Mouse (Mus musculus) embryonic fibroblast, embryonic 13.5 days (primary cell): ENCODE data around the gene Cga. TPM values are rescaled to one million over a fixed set of nuclear protein-coding genes. Genes with fewer than 3 reads are reported as not detected.
A peak's percentile ranks its signal among the peaks of the same experiment; 100 is the strongest.
"Not testable (repeated sequence)": the region's sequence is repeated elsewhere in the genome, so short reads cannot be mapped to it uniquely, and the experiment has no call there.

Experiments used
- H3K27ac ChIP-seq: 2 replicates; pipeline ENCODE4 v1.5.1; 2012; ENCODE audit warnings: low read length, control low read depth, inconsistent platforms; ENCODE audit not compliant: insufficient read depth
- H3K4me1 ChIP-seq: 2 replicates; pipeline ENCODE4 v1.6.1; 2011; ENCODE audit warnings: low read length; ENCODE audit not compliant: control insufficient read depth, insufficient read depth
- H3K4me3 ChIP-seq: 2 replicates; pipeline ENCODE4 v1.5.1; 2011; ENCODE audit warnings: mild to moderate bottlenecking, control low read depth, low read length; ENCODE audit not compliant: insufficient read depth
- CTCF ChIP-seq: IDR thresholded peaks from 2 replicates; pipeline ENCODE4 v1.5.1; 2011; ENCODE audit warnings: mild to moderate bottlenecking, control low read depth, low read length, moderate library complexity, borderline replicate concordance; ENCODE audit not compliant: insufficient read depth
- POLR2A ChIP-seq: IDR thresholded peaks from 2 replicates; pipeline ENCODE4 v1.6.1; 2011; ENCODE audit warnings: low read depth, mild to moderate bottlenecking, control low read depth, low read length, moderate library complexity
- polyA plus RNA-seq: library from polyadenylated mRNA; stranded (reverse); fragments of >200 nt; gene quantifications from 2 replicates; pipeline ENCODE4 v1.2.4, GENCODE M21; 2011; ENCODE audit warnings: low read depth; ENCODE audit not compliant: missing spikeins, insufficient read length

Gene Cga
- polyA plus RNA-seq, 1 experiment: not detected

DNA sequence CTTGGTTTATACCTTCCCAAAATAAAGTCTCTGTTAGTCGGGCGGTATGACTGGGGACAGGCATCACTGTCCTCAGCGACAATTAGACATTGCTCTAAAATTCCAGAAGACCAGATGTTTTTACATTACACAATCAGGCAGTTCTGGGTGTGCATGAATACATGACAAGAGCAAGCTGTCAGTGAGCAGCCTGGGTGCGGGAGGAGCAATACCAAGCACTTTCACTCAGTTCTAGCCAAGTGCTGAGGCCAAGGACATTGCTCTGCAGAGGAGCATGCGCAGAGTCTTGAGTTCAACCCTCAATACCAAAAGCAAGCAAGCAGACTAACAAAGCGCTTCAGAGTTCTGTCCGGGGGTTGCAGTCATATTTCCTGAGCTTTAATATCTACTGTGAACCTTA lies 14.5 kb downstream of the Cga start:
- Histone ChIP-seq H3K4me3 (no peak overlapping the region), H3K27ac (no peak overlapping the region), H3K4me1 (no peaks in the 10 kb centered on the region)
- TF ChIP-seq CTCF (no peak), POLR2A (no peak)

DNA sequence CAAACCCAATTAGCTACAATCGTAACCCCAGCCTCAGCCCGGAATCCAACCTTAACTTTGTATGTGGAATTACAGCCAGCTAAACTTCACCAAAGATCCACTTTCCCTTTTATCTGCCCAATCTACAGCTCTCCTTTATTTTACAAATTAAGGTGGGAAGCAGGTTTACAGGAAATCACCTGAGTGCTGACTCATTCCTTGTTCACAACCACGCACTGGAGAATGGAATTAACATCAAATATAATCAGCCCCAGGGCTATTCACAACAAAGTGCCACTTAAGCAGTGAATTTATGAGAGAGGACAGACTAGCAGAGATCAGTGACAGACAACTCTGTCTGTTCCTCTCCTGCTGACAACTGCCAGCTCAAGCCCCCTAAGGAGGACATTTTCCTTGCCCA lies 17.8 kb downstream of the Cga start:
- Histone ChIP-seq H3K4me3 (no peak overlapping the region), H3K4me1 (no peaks in the 10 kb centered on the region), H3K27ac (no peak overlapping the region)
- no peak for TF ChIP-seq POLR2A
- no peak for TF ChIP-seq CTCF

DNA sequence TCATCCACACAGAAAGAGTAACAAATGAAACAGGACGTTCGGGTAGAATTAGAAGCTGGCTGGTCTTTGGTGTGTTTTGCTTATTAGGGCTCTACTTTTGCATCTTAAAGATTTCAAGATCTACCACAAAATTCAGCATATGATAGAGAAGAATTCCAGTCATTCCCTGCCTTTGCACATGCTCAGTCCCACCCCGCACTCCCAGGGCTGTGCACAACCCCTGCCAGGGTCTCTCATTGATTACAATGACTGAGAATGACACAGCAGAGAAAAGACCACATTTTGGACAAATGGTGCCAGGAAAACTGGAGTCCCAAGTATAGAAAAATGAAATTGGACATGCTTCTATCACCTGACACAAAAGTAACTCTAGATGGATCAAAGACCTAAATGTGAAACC lies 18.6 kb downstream of the Cga start:
- H3K4me1 ChIP-seq: no peaks in the 10 kb centered on the region
- H3K27ac ChIP-seq: no peak overlapping the region
- H3K4me3 ChIP-seq: no peak overlapping the region
- no peak for TF ChIP-seq POLR2A
- no peak for TF ChIP-seq CTCF

DNA sequence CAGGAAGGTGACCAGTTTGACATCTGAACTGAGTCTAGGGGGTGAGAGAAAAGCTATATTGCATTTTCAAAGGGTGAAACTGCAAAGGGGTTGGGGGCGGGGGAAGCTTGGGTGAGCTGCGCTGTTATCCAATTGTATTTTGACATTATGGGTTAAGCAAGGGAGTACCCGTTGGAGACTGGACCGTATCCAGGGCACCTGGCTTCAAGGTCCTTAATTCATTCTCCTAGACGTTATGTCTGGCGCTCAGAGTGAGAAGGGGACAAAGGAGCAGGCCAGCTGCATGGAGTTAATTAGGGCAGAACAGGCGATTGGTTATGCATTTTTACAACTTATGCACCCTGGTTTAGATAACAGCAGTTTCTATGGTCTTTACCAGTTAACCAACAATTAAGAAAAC lies 23.8 kb downstream of the Cga start:
- Histone ChIP-seq H3K27ac (no peak overlapping the region), H3K4me1 (no peaks in the 10 kb centered on the region), H3K4me3 (no peak overlapping the region)
- TF ChIP-seq POLR2A (no peak), CTCF (no peak)

DNA sequence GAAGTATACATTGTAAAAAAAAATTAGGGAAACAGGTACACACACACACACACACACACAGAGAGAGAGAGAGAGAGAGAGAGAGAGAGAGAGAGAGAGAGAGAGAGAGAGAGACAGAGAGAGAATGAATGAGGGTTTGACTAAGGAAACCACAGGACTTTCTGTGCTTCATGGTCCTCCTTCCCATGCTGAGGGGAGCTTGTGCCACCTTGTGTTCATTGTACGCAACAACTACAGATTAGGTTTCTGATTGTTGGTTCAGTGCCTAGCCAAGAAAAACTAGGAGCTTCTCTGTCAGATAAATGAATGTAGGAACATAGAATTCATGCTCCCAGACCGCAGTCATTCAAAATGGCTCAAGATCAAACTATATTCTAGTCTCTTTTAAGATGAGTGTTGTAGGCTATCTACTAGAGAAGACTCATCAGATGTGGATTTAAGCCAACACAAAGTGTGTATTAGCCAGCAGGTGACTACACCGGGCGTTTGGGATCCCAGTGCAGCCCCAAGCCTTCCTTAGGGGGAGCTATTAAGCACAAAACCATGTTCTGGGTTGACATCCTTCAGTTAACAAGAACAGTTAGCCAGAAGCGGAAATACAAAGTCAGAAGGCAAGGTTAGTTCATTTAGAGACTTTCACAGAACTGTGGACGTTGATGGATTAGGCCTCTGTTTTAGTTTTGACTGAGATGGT lies 28.7 kb downstream of the Cga start:
- TF ChIP-seq POLR2A (no peak), CTCF (peak; percentile 85; the same call in 1 of the 2 replicates)
- H3K4me1 ChIP-seq: no peaks in the 10 kb centered on the region
- H3K4me3 ChIP-seq: no peak overlapping the region
- H3K27ac ChIP-seq: no peak overlapping the region

DNA sequence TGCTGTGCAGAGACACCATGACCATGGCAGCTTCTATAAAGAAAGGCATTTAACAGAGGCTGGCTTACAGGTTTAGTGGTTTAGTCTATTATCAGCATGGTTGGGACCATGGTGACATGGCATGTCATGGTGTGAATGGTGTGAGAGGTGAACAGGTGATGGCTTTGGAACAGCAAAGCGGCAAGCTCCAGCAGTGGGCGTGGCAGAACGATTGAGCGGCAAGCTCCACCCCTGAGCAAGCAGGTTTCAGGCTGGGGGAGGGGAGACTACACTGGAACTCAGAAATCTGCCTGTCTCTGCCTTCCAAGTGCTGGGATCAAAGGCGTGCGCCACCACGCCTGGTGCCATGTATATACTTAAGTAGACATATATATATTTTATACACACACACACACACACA lies 34.8 kb downstream of the Cga start:
- not testable (repeated sequence) for H3K4me3 ChIP-seq, H3K4me1 ChIP-seq, H3K27ac ChIP-seq

DNA sequence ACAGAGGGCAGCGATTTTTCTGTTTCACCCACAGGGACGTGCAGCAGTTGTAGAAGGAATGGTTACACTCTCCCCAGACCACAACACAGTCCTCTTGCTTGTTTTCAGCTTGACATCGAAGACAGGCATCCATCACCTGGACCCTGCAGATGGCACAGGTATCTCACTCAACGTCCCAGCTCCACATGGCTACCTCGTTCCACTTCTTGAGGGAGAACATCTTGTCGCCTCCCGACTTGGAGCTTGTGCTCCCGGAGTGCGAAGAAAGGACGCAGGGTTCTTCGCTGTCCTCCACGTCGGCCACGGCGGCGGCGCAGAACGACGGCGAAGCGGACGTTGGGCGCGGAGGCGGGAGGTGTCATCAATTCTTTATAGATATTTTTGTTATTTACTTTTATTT lies 47.5 kb downstream of the Cga start:
- no peak overlapping the region for H3K27ac ChIP-seq
- no peak overlapping the region for H3K4me3 ChIP-seq
- H3K4me1 ChIP-seq: no peaks in the 10 kb centered on the region
- TF ChIP-seq CTCF: no peak
- no peak for TF ChIP-seq POLR2A

DNA sequence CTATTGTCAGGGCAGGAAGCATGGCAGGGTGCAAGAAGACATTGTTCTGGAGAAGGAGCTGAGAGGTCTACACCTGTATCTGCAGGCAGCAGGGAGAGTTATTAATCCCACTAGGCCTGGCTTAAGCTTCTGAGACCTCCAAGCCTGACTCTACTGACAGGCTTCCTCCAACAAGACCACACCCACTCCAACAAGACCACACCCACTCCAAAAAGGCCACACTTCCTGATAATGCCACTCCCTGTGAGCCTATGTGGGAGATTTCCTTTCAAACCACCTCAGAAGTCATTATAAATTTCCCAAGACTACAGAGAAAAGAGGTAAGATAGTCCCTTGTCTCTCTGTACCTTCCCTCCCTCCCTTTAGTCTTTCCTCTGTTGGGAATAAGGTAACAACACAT lies 53.6 kb downstream of the Cga start:
- no peaks in the 10 kb centered on the region for H3K4me1 ChIP-seq
- TF ChIP-seq POLR2A (no peak), CTCF (no peak)
- H3K27ac ChIP-seq: no peak overlapping the region

DNA sequence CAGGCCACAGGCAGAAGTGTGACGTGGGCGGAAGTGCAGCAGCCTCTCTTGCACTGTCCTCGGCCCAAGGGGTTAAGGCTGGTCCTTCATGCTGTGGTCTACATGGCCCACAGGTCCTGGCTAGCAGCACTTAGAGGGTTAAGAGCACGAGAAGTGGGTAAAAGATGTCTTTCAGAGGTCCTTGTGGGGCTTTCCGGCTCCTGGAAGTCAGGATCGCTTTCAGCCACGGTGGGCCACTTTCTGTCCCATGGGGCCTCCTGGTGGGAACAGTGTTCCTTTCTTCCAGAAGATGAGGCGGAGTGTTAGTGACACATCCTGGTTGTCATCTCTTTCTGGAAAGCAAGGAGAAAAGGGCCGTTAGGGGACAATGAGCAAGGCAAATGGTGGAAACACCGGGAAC lies 60.1 kb downstream of the Cga start:
- no peaks in the 10 kb centered on the region for H3K4me1 ChIP-seq
- H3K27ac ChIP-seq: no peak overlapping the region
- TF ChIP-seq CTCF (no peak), POLR2A (no peak)
- H3K4me3 ChIP-seq: no peak overlapping the region

More for the DNA sequence above, 53.6 kb downstream of the Cga start:
- no peak overlapping the region for H3K4me3 ChIP-seq

Other genes starting within 250 kb of the Cga start
- gene Slc35a1, start 206.3 kb upstream of the Cga start, polyA plus RNA-seq: 36.6 and 41.4 TPM in 2 replicates
- not detected in 2 replicates for gene Cfap206, start 163.6 kb upstream of the Cga start, polyA plus RNA-seq
- not detected in 2 replicates for gene Gm136, start 137.5 kb upstream of the Cga start, polyA plus RNA-seq
- gene Smim8, start 115.4 kb upstream of the Cga start, polyA plus RNA-seq: 19.9 and 24.1 TPM in 2 replicates
- gene Zfp292, start 10.8 kb upstream of the Cga start, polyA plus RNA-seq: 16.6 and 21.7 TPM in 2 replicates